Mouse (Mus musculus) thymus, adult 2 months (tissue): Measurements from ENCODE around the gene 4933427I04Rik. TPM values are rescaled to one million over a fixed set of nuclear protein-coding genes. Genes with fewer than 3 reads are reported as not detected.

Source experiments
- DNase-seq: peaks from one replicate; pipeline ENCODE4 v3.0.0; 2021
- H3K27ac ChIP-seq: fragments of 200-500 bp; 2 replicates; pipeline ENCODE4 v1.5.1; 2012; ENCODE audit warnings: low read length, control low read depth; ENCODE audit not compliant: control insufficient read depth, insufficient read depth
- H3K27me3 ChIP-seq: fragments of 200-500 bp; 2 replicates; pipeline ENCODE4 v1.6.1; 2012; ENCODE audit warnings: mild to moderate bottlenecking, low read length, moderate library complexity, mixed read lengths; ENCODE audit not compliant: control insufficient read depth, insufficient read depth
- H3K36me3 ChIP-seq: fragments of 200-500 bp; 2 replicates; pipeline ENCODE4 v1.6.1; 2012; ENCODE audit warnings: mild to moderate bottlenecking, low read length, moderate library complexity; ENCODE audit not compliant: control insufficient read depth, insufficient read depth
- H3K4me1 ChIP-seq: fragments of 200-500 bp; replicated peaks from 2 replicates; pipeline ENCODE4 v1.6.1; 2012; ENCODE audit warnings: low read length; ENCODE audit not compliant: control insufficient read depth, insufficient read depth
- H3K4me3 ChIP-seq: fragments of 200-500 bp; 2 replicates; pipeline ENCODE4 v1.5.1; 2012; ENCODE audit warnings: mild to moderate bottlenecking, low read length, control low read depth, moderate library complexity; ENCODE audit not compliant: control insufficient read depth, insufficient read depth
- CTCF ChIP-seq: fragments of 200-500 bp; IDR thresholded peaks from 2 replicates; pipeline ENCODE4 v1.5.1; 2012; ENCODE audit warnings: mild to moderate bottlenecking, control low read depth, low read length, moderate library complexity, borderline replicate concordance; ENCODE audit not compliant: control insufficient read depth, poor library complexity, insufficient read depth; ENCODE audit errors: extremely low read depth
- POLR2A ChIP-seq: fragments of 200-500 bp; IDR thresholded peaks from 2 replicates; pipeline ENCODE4 v1.6.1; 2012; ENCODE audit warnings: mild to moderate bottlenecking, low read length, control low read depth, moderate library complexity; ENCODE audit not compliant: control insufficient read depth, poor library complexity, insufficient read depth; ENCODE audit errors: extremely low read depth
- WGBS: fragments of 180-500 bp; shearing (Covaris S2); methylation state at CpG from one replicate; pipeline ENCODE4 v1.1.7; 2018; 5-methylcytosine and 5-hydroxymethylcytosine counted together
- polyA plus RNA-seq: library from polyadenylated mRNA; depleted of rRNA; stranded (reverse); fragments of >200 nt; gene quantifications from 2 replicates; pipeline ENCODE4 v1.2.3, GENCODE M21; 2012; rRNA removed

4933427I04Rik gene
- polyA plus RNA-seq = 0.09 TPM in 1 of 2 replicates, not detected in the other

GRCm38 (mm10) chr4:123859379-123859778, at the start of gene 4933427I04Rik:
TSS of gene 4933427I04Rik (plus strand) at chr4:123859679.
- no peaks in the 10 kb centered on the region for H3K4me1 ChIP-seq
- no peak within 1 kb of the TSS for H3K27ac ChIP-seq
- 84% methylated on average over 3 of the region's 3 CpGs for WGBS
- no peaks in the 10 kb centered on the region for H3K36me3 ChIP-seq
- DNase-seq = no peak
- no peaks in the 10 kb centered on the region for H3K27me3 ChIP-seq
- no peak for TF ChIP-seq POLR2A
- TF ChIP-seq CTCF = no peak
- H3K4me3 ChIP-seq = no peak within 1 kb of the TSS

GRCm38 (mm10) chr4:123810475-123811295, 48.8 kb upstream of the 4933427I04Rik start:
- H3K4me1 ChIP-seq = no peaks in the 10 kb centered on the region
- 85% methylated on average over 12 of the region's 12 CpGs for WGBS
- TF ChIP-seq CTCF (no peak), POLR2A (no peak)
- no peak for DNase-seq
- H3K36me3 ChIP-seq = no peaks in the 10 kb centered on the region
- no peak overlapping the region for H3K4me3 ChIP-seq
- H3K27me3 ChIP-seq = no peaks in the 10 kb centered on the region
- no peak overlapping the region for H3K27ac ChIP-seq

- Histone ChIP-seq H3K27me3 (no peaks in the 10 kb centered on the region), H3K36me3 (no peaks in the 10 kb centered on the region), H3K27ac (no peak overlapping the region), H3K4me3 (no peak overlapping the region), H3K4me1 (no peaks in the 10 kb centered on the region)
- WGBS = 91% methylated on average over 3 of the region's 3 CpGs
- DNase-seq = no peak
- TF ChIP-seq POLR2A = no peak
- no peak for TF ChIP-seq CTCF
Measured at GRCm38 (mm10) chr4:123812525-123812924, 47.0 kb upstream of the 4933427I04Rik start.

- 77% methylated on average over 7 of the region's 7 CpGs for WGBS
- Histone ChIP-seq H3K4me1 (no peaks in the 10 kb centered on the region), H3K27ac (no peak overlapping the region), H3K4me3 (no peak overlapping the region), H3K27me3 (no peaks in the 10 kb centered on the region), H3K36me3 (no peaks in the 10 kb centered on the region)
- no peak for DNase-seq
- no peak for TF ChIP-seq POLR2A
- TF ChIP-seq CTCF = no peak
Measured at GRCm38 (mm10) chr4:123814030-123814501, 45.4 kb upstream of the 4933427I04Rik start.

GRCm38 (mm10) chr4:123819093-123819610, 40.3 kb upstream of the 4933427I04Rik start:
- no peak for DNase-seq

GRCm38 (mm10) chr4:123842126-123842525, 17.4 kb upstream of the 4933427I04Rik start:
- TF ChIP-seq CTCF (no peak), POLR2A (no peak)
- 89% methylated on average over 8 of the region's 8 CpGs for WGBS
- H3K36me3 ChIP-seq = no peaks in the 10 kb centered on the region
- H3K4me3 ChIP-seq = no peak overlapping the region
- H3K27me3 ChIP-seq = no peaks in the 10 kb centered on the region
- no peak for DNase-seq
- no peaks in the 10 kb centered on the region for H3K4me1 ChIP-seq
- H3K27ac ChIP-seq = no peak overlapping the region

More at GRCm38 (mm10) chr4:123819093-123819610, 40.3 kb upstream of the 4933427I04Rik start:
- Histone ChIP-seq H3K36me3 (no peaks in the 10 kb centered on the region), H3K4me3 (no peak overlapping the region), H3K4me1 (no peaks in the 10 kb centered on the region), H3K27me3 (no peaks in the 10 kb centered on the region), H3K27ac (no peak overlapping the region)
- no peak for TF ChIP-seq POLR2A
- TF ChIP-seq CTCF = no peak
- 89% methylated on average over 4 of the region's 4 CpGs for WGBS

GRCm38 (mm10) chr4:123856888-123857287, 2.6 kb upstream of the 4933427I04Rik start:
- no peak for DNase-seq
- 75% methylated on average over 4 of the region's 4 CpGs for WGBS
- Histone ChIP-seq H3K36me3 (no peaks in the 10 kb centered on the region), H3K27me3 (no peaks in the 10 kb centered on the region), H3K4me1 (no peaks in the 10 kb centered on the region), H3K27ac (no peak overlapping the region), H3K4me3 (no peak overlapping the region)
- TF ChIP-seq POLR2A = no peak
- TF ChIP-seq CTCF = no peak
